Mouse (Mus musculus): ENCODE measurements around the gene Nsa2. TPM values are rescaled to one million over a fixed set of nuclear protein-coding genes. Genes with fewer than 3 reads are reported as not detected.
"Not testable (repeated sequence)": the region's sequence is repeated elsewhere in the genome, so short reads cannot be mapped to it uniquely, and the experiment has no call there.

Gene Nsa2
- 45.5 and 51.0 TPM in 2 replicates for polyA plus RNA-seq (2016; fragmentation: Nextera tagmentation; extraction: Ambion mirVana)

GRCm38 (mm10) chr13:97137466-97138400 lies at the start of gene Nsa2, which contains the start of gene Gfm2:
Nsa2 (minus strand) TSS chr13:97137937.
Gfm2 (plus strand) TSS chr13:97137937.
- H3K4me3 ChIP-seq = peak within 1 kb of the TSS; percentile 78
- WGBS = under 1% methylated on average over 57 of the region's 57 CpGs
- H3K27me3 ChIP-seq (ENCODE audit: insufficient read depth, poor library complexity, severe bottlenecking) = no peaks in the 10 kb centered on the region
- DNase-seq (ENCODE audit: low spot score) = peak; percentile 97
- H3K27ac ChIP-seq = peak within 1 kb of the TSS; percentile 92
- no peaks in the 10 kb centered on the region for H3K9me3 ChIP-seq
- H3K4me1 ChIP-seq = peaks cover 6% of the 10 kb centered on the region; the same call in 1 of the 2 replicates
- H3K36me3 ChIP-seq = peaks cover 37% of the 10 kb centered on the region

GRCm38 (mm10) chr13:97186346-97186745 lies 48.6 kb upstream of the Nsa2 start:
- Histone ChIP-seq H3K4me1 (peaks cover 10% of the 10 kb centered on the region; the same call in 1 of the 2 replicates), H3K27me3 (ENCODE audit: insufficient read depth, poor library complexity, severe bottlenecking) (no peaks in the 10 kb centered on the region), H3K36me3 (peaks cover 5% of the 10 kb centered on the region; the same call in 1 of the 2 replicates), H3K4me3 (no peak overlapping the region), H3K27ac (no peak overlapping the region), H3K9me3 (no peaks in the 10 kb centered on the region)
- WGBS = 81% methylated on average over 4 of the region's 4 CpGs
- DNase-seq (ENCODE audit: low spot score) = no peak

- no peaks in the 10 kb centered on the region for H3K27me3 ChIP-seq (ENCODE audit: insufficient read depth, poor library complexity, severe bottlenecking)
- no peaks in the 10 kb centered on the region for H3K9me3 ChIP-seq
- H3K4me1 ChIP-seq = peaks cover 10% of the 10 kb centered on the region; the same call in 1 of the 2 replicates
- H3K27ac ChIP-seq = 0 out of 2 replicates have a peak overlapping the region, but pooled peaks have one; percentile 47
- H3K36me3 ChIP-seq = peaks cover 12% of the 10 kb centered on the region
- 59% methylated on average over 5 of the region's 5 CpGs for WGBS
- DNase-seq (ENCODE audit: low spot score) = no peak
- H3K4me3 ChIP-seq = no peak overlapping the region
Measured at GRCm38 (mm10) chr13:97184656-97185055, 46.9 kb upstream of the Nsa2 start.

GRCm38 (mm10) chr13:97184168-97184567 lies 46.4 kb upstream of the Nsa2 start:
- Histone ChIP-seq H3K4me3 (no peak overlapping the region), H3K36me3 (peaks cover 16% of the 10 kb centered on the region), H3K9me3 (no peaks in the 10 kb centered on the region), H3K4me1 (peaks cover 10% of the 10 kb centered on the region; the same call in 1 of the 2 replicates), H3K27ac (no peak overlapping the region), H3K27me3 (ENCODE audit: insufficient read depth, poor library complexity, severe bottlenecking) (no peaks in the 10 kb centered on the region)
- DNase-seq (ENCODE audit: low spot score) = no peak
- 90% methylated on average over 2 of the region's 2 CpGs for WGBS

- Histone ChIP-seq H3K4me3 (no peak overlapping the region), H3K4me1 (peaks cover 9% of the 10 kb centered on the region; the same call in 1 of the 2 replicates), H3K36me3 (peaks cover 24% of the 10 kb centered on the region), H3K9me3 (no peaks in the 10 kb centered on the region), H3K27ac (no peak overlapping the region), H3K27me3 (ENCODE audit: insufficient read depth, poor library complexity, severe bottlenecking) (no peaks in the 10 kb centered on the region)
- 83% methylated on average over 4 of the region's 4 CpGs for WGBS
- DNase-seq (ENCODE audit: low spot score) = no peak
Measured at GRCm38 (mm10) chr13:97182821-97183220, 45.1 kb upstream of the Nsa2 start.

- H3K27me3 ChIP-seq (ENCODE audit: insufficient read depth, poor library complexity, severe bottlenecking) = no peaks in the 10 kb centered on the region
- H3K27ac ChIP-seq = no peak overlapping the region
- H3K4me1 ChIP-seq = 0 out of 2 replicates have a peak, but pooled peaks cover 4% of the 10 kb centered on the region
- DNase-seq (ENCODE audit: low spot score) = no peak
- H3K4me3 ChIP-seq = no peak overlapping the region
- H3K9me3 ChIP-seq = no peaks in the 10 kb centered on the region
- H3K36me3 ChIP-seq = peaks cover 47% of the 10 kb centered on the region
- WGBS = 78% methylated on average over 6 of the region's 6 CpGs
Measured at GRCm38 (mm10) chr13:97180113-97180828, 42.5 kb upstream of the Nsa2 start.

- no peak overlapping the region for H3K27ac ChIP-seq
- 74% methylated on average over 7 of the region's 7 CpGs for WGBS
- H3K27me3 ChIP-seq (ENCODE audit: insufficient read depth, poor library complexity, severe bottlenecking) = no peaks in the 10 kb centered on the region
- no peak overlapping the region for H3K4me3 ChIP-seq
- H3K4me1 ChIP-seq = no peaks in the 10 kb centered on the region
- DNase-seq (ENCODE audit: low spot score) = no peak
- H3K9me3 ChIP-seq = no peaks in the 10 kb centered on the region
- peaks cover 58% of the 10 kb centered on the region for H3K36me3 ChIP-seq
Measured at GRCm38 (mm10) chr13:97178943-97179342, 41.2 kb upstream of the Nsa2 start.

GRCm38 (mm10) chr13:97176731-97177130 lies 39.0 kb upstream of the Nsa2 start:
- Histone ChIP-seq H3K9me3 (no peaks in the 10 kb centered on the region), H3K36me3 (peaks cover 76% of the 10 kb centered on the region), H3K27me3 (ENCODE audit: insufficient read depth, poor library complexity, severe bottlenecking) (no peaks in the 10 kb centered on the region), H3K4me3 (no peak overlapping the region), H3K27ac (no peak overlapping the region), H3K4me1 (no peaks in the 10 kb centered on the region)
- DNase-seq (ENCODE audit: low spot score) = no peak
- 85% methylated on average over 5 of the region's 5 CpGs for WGBS

- no peak for DNase-seq (ENCODE audit: low spot score)
- H3K9me3 ChIP-seq = no peaks in the 10 kb centered on the region
- H3K27me3 ChIP-seq (ENCODE audit: insufficient read depth, poor library complexity, severe bottlenecking) = no peaks in the 10 kb centered on the region
- H3K4me1 ChIP-seq = no peaks in the 10 kb centered on the region
- H3K27ac ChIP-seq = no peak overlapping the region
- no peak overlapping the region for H3K4me3 ChIP-seq
- H3K36me3 ChIP-seq = peaks cover 77% of the 10 kb centered on the region
- 88% methylated on average over 10 of the region's 10 CpGs for WGBS
Measured at GRCm38 (mm10) chr13:97175520-97176264, 38.0 kb upstream of the Nsa2 start.

- Histone ChIP-seq H3K4me3 (no peak overlapping the region), H3K27me3 (ENCODE audit: insufficient read depth, poor library complexity, severe bottlenecking) (no peaks in the 10 kb centered on the region), H3K27ac (no peak overlapping the region), H3K36me3 (peaks cover 76% of the 10 kb centered on the region), H3K4me1 (no peaks in the 10 kb centered on the region), H3K9me3 (no peaks in the 10 kb centered on the region)
- 61% methylated on average over 4 of the region's 4 CpGs for WGBS
- no peak for DNase-seq (ENCODE audit: low spot score)
Measured at GRCm38 (mm10) chr13:97145834-97146233, 8.1 kb upstream of the Nsa2 start.

- no peak overlapping the region for H3K4me3 ChIP-seq
- peaks cover 42% of the 10 kb centered on the region for H3K36me3 ChIP-seq
- H3K4me1 ChIP-seq = peaks cover 6% of the 10 kb centered on the region; the same call in 1 of the 2 replicates
- no peak for DNase-seq (ENCODE audit: low spot score)
- no peaks in the 10 kb centered on the region for H3K9me3 ChIP-seq
- no peak overlapping the region for H3K27ac ChIP-seq
- H3K27me3 ChIP-seq (ENCODE audit: insufficient read depth, poor library complexity, severe bottlenecking) = no peaks in the 10 kb centered on the region
- WGBS = 82% methylated on average over 7 of the region's 7 CpGs
Measured at GRCm38 (mm10) chr13:97142321-97142720, 4.6 kb upstream of the Nsa2 start.

GRCm38 (mm10) chr13:97138404-97138931 lies 731 bp upstream of the Nsa2 start:
- H3K4me3 ChIP-seq = peak overlapping the region; percentile 78
- H3K4me1 ChIP-seq; H3K27me3 ChIP-seq (ENCODE audit: insufficient read depth, poor library complexity, severe bottlenecking); DNase-seq (ENCODE audit: low spot score); H3K9me3 ChIP-seq: not testable (repeated sequence)
- H3K27ac ChIP-seq = peak overlapping the region; percentile 92
- peaks cover 38% of the 10 kb centered on the region for H3K36me3 ChIP-seq
- 30% methylated on average over 8 of the region's 8 CpGs for WGBS

All from heart, embryonic 10.5 days (tissue).